Mouse (Mus musculus) cerebellum, adult 11 months (tissue): Measurements from ENCODE around the gene Aqp3.

Experiments
- DNase-seq: peaks from one replicate; pipeline ENCODE4 v3.0.0; 2022

The Aqp3 gene

GRCm38 (mm10) chr4:41097871-41098576 lies at the start of gene Aqp3:
Gene Aqp3 (minus strand): TSS chr4:41098183.
- DNase-seq: no peak

GRCm38 (mm10) chr4:41142601-41143000 lies 44.6 kb upstream of the Aqp3 start:
- DNase-seq: no peak

- no peak for DNase-seq
Observed at GRCm38 (mm10) chr4:41140174-41140875, 42.3 kb upstream of the Aqp3 start.

DNA sequence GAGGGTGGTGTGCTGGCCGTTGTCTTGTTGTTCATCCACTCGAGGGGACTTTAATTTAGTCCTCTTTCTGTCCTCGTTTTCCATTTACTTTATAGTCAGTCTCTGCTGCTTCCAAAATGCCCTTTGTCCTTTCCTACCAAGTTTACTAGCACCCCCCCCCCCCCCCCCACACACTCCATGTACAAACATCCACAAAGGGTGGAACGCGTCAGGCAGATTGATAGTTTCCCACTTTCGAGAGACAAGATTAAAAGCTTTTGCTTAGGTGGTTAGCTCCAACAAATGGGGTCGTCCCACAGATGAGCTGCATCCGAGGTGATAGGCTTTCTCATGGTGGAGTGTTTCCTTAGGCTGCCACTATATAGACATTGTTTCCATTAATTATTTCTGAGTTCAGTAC lies 38.8 kb upstream of the Aqp3 start:
- no peak for DNase-seq

- DNase-seq: peak; percentile 34
Observed at GRCm38 (mm10) chr4:41136454-41136805, 38.4 kb upstream of the Aqp3 start.

DNA sequence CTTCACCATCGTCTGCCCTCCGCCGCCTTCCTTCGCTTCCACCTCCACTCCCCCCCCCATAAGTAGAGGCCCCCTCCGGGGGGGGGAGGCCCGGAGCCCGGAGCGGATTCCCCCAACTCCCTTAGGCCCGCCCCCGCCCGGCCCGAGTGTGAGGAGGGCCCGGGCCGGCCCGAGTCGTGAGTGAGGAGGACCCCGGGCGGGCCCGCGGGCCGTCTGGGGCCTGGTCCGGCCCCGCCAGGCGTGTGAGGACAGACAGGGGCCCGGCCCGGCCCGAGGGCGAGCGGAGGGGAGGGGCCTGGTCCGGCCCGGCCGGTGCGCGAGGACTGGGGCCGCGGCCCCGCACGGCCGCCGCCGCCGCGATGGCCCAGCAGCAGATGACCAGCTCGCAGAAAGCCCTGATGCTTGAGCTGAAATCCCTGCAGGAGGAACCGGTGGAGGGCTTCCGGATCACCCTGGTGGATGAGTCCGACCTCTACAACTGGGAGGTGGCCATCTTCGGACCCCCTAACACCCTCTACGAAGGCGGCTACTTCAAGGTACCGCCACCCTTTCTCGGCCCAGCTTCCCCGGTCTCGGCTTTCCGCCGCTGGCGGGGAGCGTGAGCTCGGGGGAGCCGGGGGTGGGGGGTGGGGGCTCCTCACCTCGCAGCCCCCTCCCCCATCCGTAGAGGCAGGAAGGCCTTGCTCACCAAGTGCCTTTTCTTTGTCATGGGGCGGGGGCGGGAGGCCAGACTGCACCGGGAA lies 37.9 kb upstream of the Aqp3 start, which contains the start of gene Ube2r2:
Ube2r2 (plus strand) TSS at position 33 of the 743 bp plus-strand sequence.
- DNase-seq: peak; percentile 59

DNA sequence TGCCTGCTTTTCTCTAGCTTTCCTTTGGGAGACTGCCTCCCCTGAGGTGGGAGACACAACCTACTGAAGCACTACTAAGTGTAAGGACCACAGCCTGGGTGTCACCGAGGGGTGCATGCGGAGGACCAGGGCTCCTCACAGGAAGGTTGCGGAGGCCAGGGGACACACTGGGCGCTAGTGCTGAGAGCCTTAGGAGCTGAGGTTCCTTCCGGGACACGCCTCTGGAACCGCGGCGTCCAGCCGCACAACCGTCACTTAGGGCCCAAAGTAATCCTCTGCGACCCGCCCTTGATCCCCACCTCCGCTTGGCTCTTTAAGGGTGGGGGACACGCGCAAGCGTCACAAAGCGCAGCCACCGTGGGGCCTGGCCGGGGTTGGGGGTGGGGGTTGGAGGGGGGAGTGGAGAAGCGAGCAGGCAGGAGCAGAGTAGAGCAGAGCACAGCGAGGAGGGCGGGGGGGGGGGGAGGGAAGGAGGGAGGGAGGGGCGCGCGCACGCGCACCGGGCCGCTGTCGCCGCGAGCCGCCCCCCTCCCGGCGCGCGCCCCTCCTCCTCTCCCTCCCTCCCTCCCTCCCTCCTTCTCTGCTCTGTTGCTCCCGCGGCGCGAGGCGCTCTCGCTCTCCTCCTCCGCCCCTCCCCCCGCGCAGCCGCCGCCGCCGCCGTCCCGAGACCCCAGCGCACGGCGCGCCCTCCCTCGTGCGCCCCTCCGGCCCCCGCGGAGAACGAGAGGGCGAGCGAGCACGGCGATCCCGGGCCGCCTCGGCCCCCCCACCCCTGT lies 37.1 kb upstream of the Aqp3 start:
- peak; percentile 73 for DNase-seq

GRCm38 (mm10) chr4:41133529-41134291 lies 35.7 kb upstream of the Aqp3 start:
- DNase-seq: no peak

- no peak for DNase-seq
Observed at GRCm38 (mm10) chr4:41132471-41132870, 34.5 kb upstream of the Aqp3 start.

GRCm38 (mm10) chr4:41129836-41130235 lies 31.9 kb upstream of the Aqp3 start:
- no peak for DNase-seq

DNA sequence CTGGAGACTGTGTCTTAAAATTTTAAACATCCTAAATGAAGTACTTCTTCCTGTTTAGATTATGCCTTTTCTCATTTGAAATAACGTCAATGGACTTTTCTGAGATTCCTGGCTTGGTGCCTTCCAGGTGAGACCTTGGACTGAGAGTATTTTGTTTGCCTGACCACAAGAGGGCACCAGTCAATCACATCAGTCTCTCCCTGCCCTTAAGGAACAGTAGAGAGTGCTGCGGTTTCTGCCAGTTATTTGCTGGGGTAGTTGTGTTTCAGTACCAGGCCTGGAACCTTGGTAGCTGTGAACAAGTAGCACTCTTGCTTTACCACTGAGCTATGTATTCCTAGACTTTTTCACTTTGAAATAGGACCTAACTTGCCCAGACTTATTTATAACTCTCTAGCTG lies 31.4 kb upstream of the Aqp3 start:
- DNase-seq: peak; percentile 54

DNA sequence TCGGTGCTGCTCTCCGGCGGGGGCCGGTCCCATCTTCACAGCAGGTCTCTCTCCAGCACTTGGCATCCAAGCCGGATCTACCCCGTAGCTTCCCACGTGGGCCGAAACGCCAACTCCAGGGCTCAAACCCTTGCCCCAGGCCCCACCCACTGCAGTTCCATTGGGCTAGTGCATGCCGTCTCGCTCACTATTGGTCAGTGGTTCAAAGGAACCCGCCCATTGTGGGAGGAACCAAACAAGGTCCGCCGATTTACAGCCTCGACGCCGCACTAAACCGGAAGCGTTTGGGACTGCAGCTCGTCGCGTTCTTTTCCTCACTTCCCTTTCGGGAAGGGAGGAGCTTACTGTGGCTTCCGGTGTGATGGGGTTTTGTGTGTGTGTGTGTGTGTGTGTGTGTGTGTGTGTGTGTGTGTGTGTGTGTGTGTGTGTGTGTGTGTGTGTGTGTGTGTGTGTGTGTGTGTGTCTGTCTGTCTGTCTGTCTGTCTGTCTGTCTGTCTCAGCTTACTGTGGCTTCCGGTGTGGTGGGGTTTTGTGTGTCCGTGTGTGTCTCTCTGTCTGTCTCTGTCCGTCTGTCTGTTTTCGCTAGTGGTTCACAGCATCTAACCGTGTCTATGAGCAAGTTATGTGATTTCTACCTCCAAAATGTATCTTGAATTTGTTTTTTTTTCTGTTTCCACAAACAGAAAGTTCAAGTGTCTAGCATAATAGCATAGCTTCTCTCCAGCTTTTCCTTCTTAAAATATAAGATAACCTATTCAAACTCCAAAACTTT lies 26.4 kb upstream of the Aqp3 start, which contains the start of gene Nol6:
Nol6 (minus strand) TSS at position 276 of the 772 bp plus-strand sequence.
- DNase-seq: peak; percentile 96

DNA sequence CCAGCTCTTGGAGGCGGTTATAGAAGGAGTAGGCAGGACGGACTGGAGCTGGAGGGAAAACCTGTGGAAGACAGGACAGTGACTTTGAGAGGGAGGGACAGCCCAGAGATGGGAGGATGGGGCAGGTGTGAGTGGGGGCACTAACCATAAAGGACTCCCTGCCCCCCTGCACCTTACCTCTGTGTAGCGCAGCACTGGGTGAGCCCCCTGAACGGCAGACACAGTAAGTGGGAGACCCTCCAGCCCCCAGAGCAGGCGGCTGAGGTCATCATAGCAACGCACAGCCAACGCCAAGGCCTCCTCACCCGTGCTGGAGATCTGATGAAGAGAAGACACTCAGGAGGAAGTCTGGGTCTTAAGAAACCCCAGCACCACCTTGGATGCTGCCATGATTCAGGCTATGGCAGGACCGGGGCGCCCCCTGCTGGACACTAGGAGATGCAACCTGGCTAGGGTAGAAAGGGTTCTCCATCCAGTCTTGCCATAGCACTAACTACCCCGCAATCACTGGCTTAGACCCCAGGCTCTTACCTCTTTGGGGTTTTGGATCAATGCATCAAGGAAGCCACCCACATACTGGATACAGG lies 20.8 kb upstream of the Aqp3 start:
- peak; percentile 32 for DNase-seq

DNA sequence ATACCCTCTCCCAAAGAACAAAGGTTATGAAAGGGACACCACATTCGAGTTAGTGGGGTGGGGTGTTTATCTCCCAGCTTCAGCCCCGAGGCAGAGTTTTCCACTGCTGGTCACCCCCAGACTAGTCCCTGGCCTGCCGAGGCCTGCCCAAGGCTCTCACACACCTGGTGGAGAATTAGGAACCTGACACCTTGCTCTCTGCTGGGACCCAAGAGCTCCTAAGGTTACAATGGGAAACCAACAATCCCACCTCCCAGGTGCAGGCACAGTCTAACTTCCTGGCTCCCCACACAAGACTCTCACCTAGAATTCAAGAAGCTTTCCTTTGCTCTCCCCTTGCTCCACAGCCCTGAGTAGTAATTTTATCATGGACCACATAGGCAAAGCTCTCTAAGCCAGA lies 18.8 kb upstream of the Aqp3 start:
- no peak for DNase-seq

GRCm38 (mm10) chr4:41115793-41116192 lies 17.8 kb upstream of the Aqp3 start:
- DNase-seq: no peak

DNA sequence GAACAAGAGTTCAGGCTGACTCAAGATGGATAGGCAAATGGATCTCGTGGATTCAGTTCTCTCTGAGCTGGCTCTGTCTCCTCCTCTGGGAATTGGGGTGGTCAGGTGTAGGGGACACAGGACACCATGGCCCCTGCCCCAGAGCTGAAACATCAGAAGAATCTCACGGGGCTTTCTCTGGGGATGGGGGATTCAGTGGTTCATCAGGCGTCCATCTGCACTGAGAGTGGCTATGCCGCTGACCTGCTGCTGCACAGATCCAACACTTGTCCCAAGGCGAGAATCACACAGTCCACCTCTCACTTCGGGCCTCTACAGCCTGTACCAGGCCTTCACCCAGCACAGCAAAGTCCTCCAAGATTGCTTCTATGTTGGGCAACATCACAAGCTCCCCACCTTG lies 17.1 kb upstream of the Aqp3 start:
- DNase-seq: no peak

- no peak for DNase-seq
Observed at GRCm38 (mm10) chr4:41114358-41115070, 16.5 kb upstream of the Aqp3 start.

GRCm38 (mm10) chr4:41108717-41109425 lies 10.9 kb upstream of the Aqp3 start:
- DNase-seq: no peak

DNA sequence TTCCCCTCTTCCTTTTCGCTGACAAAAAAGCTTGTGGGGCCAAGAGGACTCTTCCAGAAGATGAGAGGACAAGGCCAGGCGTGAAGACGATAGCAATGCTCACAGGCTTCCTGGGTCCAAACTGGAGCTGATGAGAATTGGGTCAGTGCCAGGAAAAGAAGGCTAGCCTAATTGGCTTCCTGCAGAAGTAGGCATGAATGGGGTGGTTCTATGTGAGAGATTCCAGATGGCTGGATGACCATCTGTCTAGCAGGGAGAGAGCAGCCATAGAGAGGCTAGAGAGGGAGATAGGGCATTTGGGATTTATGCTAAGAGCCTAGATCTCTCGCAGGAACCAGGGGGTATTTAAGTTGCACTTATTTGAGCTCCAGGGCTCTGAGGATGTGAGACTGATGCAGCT lies 9.5 kb upstream of the Aqp3 start:
- peak; percentile 31 for DNase-seq

- DNase-seq: no peak
Observed at GRCm38 (mm10) chr4:41102901-41103300, 4.9 kb upstream of the Aqp3 start.
